Mouse (Mus musculus) midbrain, embryonic 11.5 days (tissue): ENCODE results near the gene Fxyd3. TPM values are rescaled to one million over a fixed set of nuclear protein-coding genes. Genes with fewer than 3 reads are reported as not detected.

Experiments
- ATAC-seq: fragments of 200-750 bp; cut with Nextera tagmentation; 2 replicates; pipeline ENCODE4 v1.8.0; 2017; ENCODE audit warnings: moderate TSS enrichment, moderate library complexity; ENCODE audit not compliant: low FRiP score
- DNase-seq: peaks from one replicate; pipeline ENCODE4 v3.0.0; 2015; ENCODE audit warnings: low spot score; ENCODE audit errors: missing footprints
- H3K27ac ChIP-seq: fragments of 300-500 bp; sonication (generic); 2 replicates; pipeline ENCODE4 v1.5.1; 2014; ENCODE audit warnings: low read depth, low read length
- H3K27me3 ChIP-seq: fragments of 300-500 bp; sonication (generic); 2 replicates; pipeline ENCODE4 v1.6.1; 2014; ENCODE audit warnings: mild to moderate bottlenecking, low read length, moderate library complexity, mixed read lengths; ENCODE audit not compliant: control insufficient read depth, insufficient read depth
- H3K36me3 ChIP-seq: fragments of 300-500 bp; sonication (generic); 2 replicates; pipeline ENCODE4 v1.6.1; 2014; ENCODE audit warnings: mild to moderate bottlenecking, low read length, moderate library complexity, mixed read lengths; ENCODE audit not compliant: control insufficient read depth, insufficient read depth
- H3K4me1 ChIP-seq: fragments of 300-500 bp; sonication (generic); 2 replicates; pipeline ENCODE4 v1.6.1; 2014; ENCODE audit warnings: low read length; ENCODE audit not compliant: control insufficient read depth, insufficient read depth
- H3K4me2 ChIP-seq: fragments of 300-500 bp; sonication (generic); 2 replicates; pipeline ENCODE4 v1.6.1; 2014; ENCODE audit warnings: mild to moderate bottlenecking, moderate library complexity
- H3K4me3 ChIP-seq: fragments of 300-500 bp; sonication (generic); 2 replicates; pipeline ENCODE4 v1.5.1; 2014; ENCODE audit warnings: low read depth, low read length
- H3K9ac ChIP-seq: fragments of 300-500 bp; sonication (generic); 2 replicates; pipeline ENCODE4 v1.6.1; 2014; ENCODE audit warnings: low read length
- H3K9me3 ChIP-seq: fragments of 300-500 bp; sonication (generic); 2 replicates; pipeline ENCODE4 v1.6.1; 2016; ENCODE audit warnings: low read length; ENCODE audit not compliant: control insufficient read depth
- WGBS: fragments of 180-500 bp; shearing (Covaris S2); extraction: QIAGEN DNeasy Blood & Tissue Kit; methylation state at CpG from one replicate; pipeline ENCODE4 v1.1.7; 2014; 5-methylcytosine and 5-hydroxymethylcytosine counted together
- polyA plus RNA-seq: library from polyadenylated mRNA; unstranded; fragments of >200 nt; fragmentation: Nextera tagmentation; extraction: Ambion mirVana; gene quantifications from 2 replicates; pipeline ENCODE4 v1.2.1, GENCODE M21; 2014

The Fxyd3 gene
- 1.8 and 2.3 TPM in 2 replicates for polyA plus RNA-seq

DNA sequence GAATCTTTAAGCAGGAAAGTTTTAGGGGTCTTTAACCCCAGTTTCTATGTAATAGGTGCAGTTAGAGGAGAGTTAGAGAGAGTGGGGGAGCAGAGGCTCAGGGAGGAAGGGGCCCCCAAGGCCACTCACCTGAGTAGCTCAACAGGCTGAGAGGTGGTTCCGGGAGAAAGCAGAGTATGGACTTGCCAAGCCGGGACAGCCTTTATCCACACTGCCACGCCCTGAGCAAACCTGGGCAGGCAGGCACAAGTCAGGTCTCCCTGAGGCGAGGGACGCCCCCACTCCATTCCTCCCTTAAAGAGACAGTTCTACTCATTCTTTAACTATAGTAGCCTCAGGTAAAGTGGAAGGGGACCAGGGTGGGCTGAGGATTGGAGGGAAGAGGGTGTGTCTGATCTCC lies at the start of gene Fxyd3:
Gene Fxyd3, minus strand, starts transcription at position 213 of the 400 bp plus-strand sequence.
- no peak for ATAC-seq
- WGBS: 61% methylated on average over 5 of the region's 5 CpGs

DNA sequence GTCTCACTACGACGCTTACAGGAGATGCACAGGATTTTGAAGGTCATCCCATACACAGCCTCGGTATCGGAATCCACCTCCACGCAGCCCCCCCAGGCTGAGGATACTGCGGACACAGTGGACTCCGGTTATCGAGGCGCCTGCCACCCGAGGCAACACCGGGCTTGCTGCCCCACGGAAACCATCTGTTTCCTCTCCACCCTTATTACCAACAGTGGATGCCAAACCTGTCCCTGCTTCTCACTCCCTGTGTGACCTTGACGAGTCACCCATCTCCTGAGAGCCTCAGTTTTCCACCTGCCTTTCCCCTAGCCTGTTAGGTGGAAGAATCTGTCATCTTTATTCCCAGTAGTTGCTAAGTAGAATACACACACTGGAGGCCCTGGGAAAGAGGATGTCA lies 48.6 kb upstream of the Fxyd3 start:
- Histone ChIP-seq H3K4me3 (no peak overlapping the region), H3K27me3 (peaks cover 33% of the 10 kb centered on the region), H3K4me2 (no peak overlapping the region), H3K9me3 (no peaks in the 10 kb centered on the region), H3K36me3 (peaks cover 12% of the 10 kb centered on the region), H3K9ac (no peak overlapping the region), H3K4me1 (peaks cover 14% of the 10 kb centered on the region), H3K27ac (no peak overlapping the region)
- DNase-seq: no peak
- no peak for ATAC-seq
- WGBS: 83% methylated on average over 13 of the region's 13 CpGs

More for the DNA sequence above, at the start of gene Fxyd3:
- H3K36me3 ChIP-seq: no peaks in the 10 kb centered on the region
- no peak within 1 kb of the TSS for H3K4me2 ChIP-seq
- no peak for DNase-seq
- no peaks in the 10 kb centered on the region for H3K4me1 ChIP-seq
- H3K9ac ChIP-seq: no peak within 1 kb of the TSS
- no peaks in the 10 kb centered on the region for H3K9me3 ChIP-seq
- no peak within 1 kb of the TSS for H3K27ac ChIP-seq
- H3K4me3 ChIP-seq: no peak within 1 kb of the TSS
- H3K27me3 ChIP-seq: no peaks in the 10 kb centered on the region

DNA sequence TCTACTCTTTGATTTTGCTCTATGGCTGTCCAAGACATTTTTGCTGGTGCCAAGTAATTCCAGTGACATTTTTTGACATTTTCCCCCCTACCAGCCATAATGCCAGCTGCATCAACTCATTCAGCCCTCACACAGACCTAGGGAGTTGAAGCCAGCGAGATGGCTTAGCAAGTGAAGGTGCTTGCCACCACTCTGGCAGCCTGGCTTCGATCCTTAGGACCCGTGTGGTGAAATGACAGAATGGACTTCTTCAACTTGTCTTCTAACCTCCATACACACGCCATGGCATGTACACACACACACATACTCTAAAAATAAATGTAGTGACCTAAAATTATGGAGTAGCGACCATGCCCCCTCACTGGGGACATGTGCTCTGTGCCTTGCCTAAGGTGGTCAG lies 47.9 kb upstream of the Fxyd3 start:
- Histone ChIP-seq H3K27me3 (peaks cover 33% of the 10 kb centered on the region), H3K4me1 (peaks cover 14% of the 10 kb centered on the region), H3K9me3 (no peaks in the 10 kb centered on the region), H3K4me2 (no peak overlapping the region), H3K4me3 (no peak overlapping the region), H3K27ac (no peak overlapping the region), H3K9ac (no peak overlapping the region), H3K36me3 (peaks cover 7% of the 10 kb centered on the region)
- DNase-seq (no peak), ATAC-seq (no peak)
- 83% methylated on average over 5 of the region's 5 CpGs for WGBS

DNA sequence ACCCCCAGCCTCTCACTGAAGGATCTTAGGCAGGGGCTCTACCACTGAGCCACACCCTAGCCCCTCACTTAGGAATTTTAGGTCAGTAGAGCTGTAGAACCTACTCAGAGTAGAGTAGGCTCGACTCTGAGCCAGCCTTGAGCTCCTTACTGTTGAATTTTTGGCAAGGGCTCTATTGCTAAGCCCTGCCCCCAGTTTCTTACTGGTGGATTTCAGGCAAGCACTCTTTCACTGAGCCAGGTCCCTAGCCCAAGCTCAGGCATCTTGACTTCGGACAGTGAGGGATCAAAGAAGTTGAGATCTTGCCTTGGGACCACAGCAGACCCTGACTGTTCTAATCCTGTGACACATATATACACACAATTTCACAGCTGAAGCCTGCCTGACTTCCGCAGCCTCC lies 47.2 kb upstream of the Fxyd3 start:
- peaks cover 32% of the 10 kb centered on the region for H3K27me3 ChIP-seq
- WGBS: 87% methylated on average over 3 of the region's 3 CpGs
- DNase-seq: no peak
- no peak overlapping the region for H3K27ac ChIP-seq
- no peak overlapping the region for H3K4me3 ChIP-seq
- peaks cover 14% of the 10 kb centered on the region for H3K4me1 ChIP-seq
- peaks cover 3% of the 10 kb centered on the region; the same call in 1 of the 2 replicates for H3K36me3 ChIP-seq
- no peak overlapping the region for H3K9ac ChIP-seq
- no peak for ATAC-seq
- no peak overlapping the region for H3K4me2 ChIP-seq
- H3K9me3 ChIP-seq: no peaks in the 10 kb centered on the region

DNA sequence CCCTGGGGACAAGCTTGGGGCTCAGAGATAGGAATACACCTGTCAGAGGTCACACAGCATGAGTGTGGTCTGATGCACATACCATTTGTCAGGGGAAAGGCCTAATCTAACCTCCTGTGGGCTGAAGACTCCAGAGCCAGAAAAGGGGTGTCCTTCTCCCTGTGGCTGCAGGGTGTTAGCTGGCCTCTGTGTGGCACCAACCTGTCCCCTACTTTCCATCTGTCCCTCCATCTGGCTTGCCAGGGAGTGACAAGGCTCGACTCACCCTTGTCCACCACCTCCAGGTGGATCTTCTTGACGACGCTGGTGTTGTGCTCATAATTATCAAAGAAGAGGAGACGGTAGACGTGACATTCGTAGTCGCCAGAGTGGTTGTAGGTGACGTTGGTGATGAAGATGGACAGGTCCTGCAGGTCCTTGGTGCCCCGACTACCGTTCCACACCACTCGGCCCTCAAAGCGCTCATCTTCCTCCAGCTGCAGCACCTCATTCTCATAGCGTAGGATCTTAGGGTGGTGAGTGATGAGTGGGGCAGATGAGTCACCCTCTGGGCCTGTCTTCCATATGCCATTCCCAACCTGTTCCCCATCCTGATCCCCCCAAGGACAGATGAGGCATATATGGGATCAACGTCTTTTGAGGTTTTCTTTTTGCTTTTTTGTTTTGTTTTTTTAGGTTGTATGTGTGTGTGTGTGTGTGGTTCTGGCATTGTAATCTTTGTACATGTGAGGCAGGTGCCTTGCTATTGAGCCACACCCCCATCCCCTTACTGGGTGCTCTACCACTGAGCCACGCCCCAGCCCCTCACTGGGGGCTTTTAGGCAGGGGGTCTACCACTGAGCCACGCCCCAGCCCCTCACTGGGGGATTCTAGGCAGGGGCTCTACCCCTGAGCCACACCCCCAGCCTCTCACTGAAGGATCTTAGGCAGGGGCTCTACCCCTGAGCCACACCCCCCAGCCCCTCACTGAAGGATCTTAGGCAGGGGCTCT lies 46.4 kb upstream of the Fxyd3 start:
- no peak overlapping the region for H3K27ac ChIP-seq
- no peaks in the 10 kb centered on the region for H3K36me3 ChIP-seq
- DNase-seq (no peak), ATAC-seq (no peak)
- no peak overlapping the region for H3K4me2 ChIP-seq
- no peaks in the 10 kb centered on the region for H3K9me3 ChIP-seq
- 85% methylated on average over 16 of the region's 16 CpGs for WGBS
- H3K27me3 ChIP-seq: peaks cover 29% of the 10 kb centered on the region
- H3K9ac ChIP-seq: no peak overlapping the region
- peaks cover 14% of the 10 kb centered on the region for H3K4me1 ChIP-seq
- H3K4me3 ChIP-seq: no peak overlapping the region

DNA sequence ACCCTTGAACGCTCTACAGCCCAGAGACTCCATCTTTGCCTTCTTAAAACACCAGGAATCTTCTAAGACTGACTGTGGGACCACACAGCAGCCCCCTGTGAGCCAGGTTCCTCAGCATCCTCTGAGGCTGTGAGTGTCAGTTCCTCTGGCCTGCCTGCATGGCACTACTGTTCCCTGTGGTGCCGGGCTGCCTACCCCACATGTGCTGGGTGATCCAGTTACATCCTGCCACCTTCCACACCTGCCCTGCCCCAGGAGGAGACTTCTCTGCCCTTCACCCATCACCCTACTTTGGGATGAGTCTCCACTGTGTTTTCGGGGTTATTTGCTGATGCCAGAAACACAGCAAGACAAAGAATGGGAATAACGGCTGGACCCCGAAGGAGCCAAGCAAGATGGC lies 43.1 kb upstream of the Fxyd3 start:
- H3K27ac ChIP-seq: no peak overlapping the region
- H3K9ac ChIP-seq: no peak overlapping the region
- 0 out of 2 replicates have a peak, but pooled peaks cover 4% of the 10 kb centered on the region for H3K4me1 ChIP-seq
- no peak overlapping the region for H3K4me3 ChIP-seq
- ATAC-seq (no peak), DNase-seq (no peak)
- no peaks in the 10 kb centered on the region for H3K9me3 ChIP-seq
- WGBS: 87% methylated on average over 5 of the region's 5 CpGs
- H3K27me3 ChIP-seq: no peaks in the 10 kb centered on the region; the same call in 1 of the 2 replicates
- H3K4me2 ChIP-seq: no peak overlapping the region
- no peaks in the 10 kb centered on the region for H3K36me3 ChIP-seq

DNA sequence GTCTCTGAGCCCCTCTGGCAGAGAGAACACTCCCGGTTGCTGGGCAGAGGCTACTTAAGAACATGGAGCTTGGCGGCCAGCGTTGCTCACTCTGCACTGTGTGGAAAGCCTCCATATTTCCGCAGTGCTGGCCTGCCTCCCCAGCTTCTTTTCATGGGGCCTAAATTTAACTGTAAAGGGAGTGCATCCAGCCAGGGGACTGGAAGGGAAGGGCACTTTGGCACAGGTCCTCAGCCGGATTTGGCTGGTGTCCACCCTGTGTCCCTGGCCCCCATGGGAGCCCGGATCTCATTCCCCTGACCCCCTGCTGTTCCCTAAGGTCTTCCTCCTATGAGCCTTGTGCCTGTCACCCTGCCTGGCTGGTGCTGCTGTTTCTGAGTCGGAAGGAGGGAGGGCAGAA lies 42.0 kb upstream of the Fxyd3 start:
- no peak for ATAC-seq

DNA sequence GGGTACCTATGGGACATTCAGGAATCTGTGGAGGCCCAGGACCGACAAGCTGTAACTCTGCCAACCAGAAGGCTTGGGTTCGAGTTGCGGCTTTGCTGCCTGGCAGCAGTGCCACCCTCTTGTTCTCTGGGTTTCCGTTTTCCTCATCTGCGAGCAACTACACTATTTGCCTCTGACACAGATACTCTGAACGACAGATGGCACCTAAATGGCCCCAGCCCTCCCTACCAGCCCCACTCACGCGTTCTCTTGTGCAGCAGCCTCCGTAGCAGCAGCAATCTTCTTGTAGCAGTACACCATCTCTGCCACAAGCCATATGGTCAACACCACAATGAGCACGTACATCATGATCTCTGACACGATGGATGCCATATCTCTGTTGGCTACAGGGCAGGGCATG lies 41.0 kb upstream of the Fxyd3 start:
- H3K9me3 ChIP-seq: no peaks in the 10 kb centered on the region
- no peaks in the 10 kb centered on the region for H3K27me3 ChIP-seq

More for the DNA sequence above, 42.0 kb upstream of the Fxyd3 start:
- Histone ChIP-seq H3K4me2 (no peak overlapping the region), H3K4me1 (0 out of 2 replicates have a peak, but pooled peaks cover 4% of the 10 kb centered on the region), H3K27me3 (no peaks in the 10 kb centered on the region), H3K27ac (no peak overlapping the region), H3K4me3 (no peak overlapping the region), H3K9ac (no peak overlapping the region), H3K9me3 (no peaks in the 10 kb centered on the region), H3K36me3 (no peaks in the 10 kb centered on the region)
- no peak for DNase-seq
- 83% methylated on average over 7 of the region's 7 CpGs for WGBS

DNA sequence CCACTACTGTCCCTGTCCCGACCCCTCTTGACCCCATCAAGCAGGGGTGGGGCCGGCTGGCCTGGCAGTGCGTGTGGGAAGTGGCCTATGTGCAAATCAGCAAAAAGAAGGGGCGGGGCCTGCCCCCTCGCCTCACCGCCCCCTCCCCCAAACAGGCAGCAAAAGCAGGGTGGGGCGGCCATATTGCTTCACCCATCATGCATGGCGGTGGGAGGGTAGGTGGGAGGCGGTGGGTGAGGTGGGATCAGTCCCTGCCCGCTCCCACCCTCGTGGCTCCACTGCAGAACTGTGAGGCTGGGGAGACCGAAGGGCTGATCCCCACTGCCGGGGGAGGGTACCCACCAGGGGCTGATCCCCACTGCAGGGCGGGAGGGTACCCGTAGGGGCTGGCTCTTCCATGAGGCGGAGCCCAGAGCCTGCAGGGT lies 40.2 kb upstream of the Fxyd3 start:
- Histone ChIP-seq H3K4me3 (no peak overlapping the region), H3K9me3 (no peaks in the 10 kb centered on the region), H3K27me3 (no peaks in the 10 kb centered on the region), H3K4me2 (no peak overlapping the region), H3K9ac (no peak overlapping the region), H3K36me3 (no peaks in the 10 kb centered on the region), H3K4me1 (0 out of 2 replicates have a peak, but pooled peaks cover 4% of the 10 kb centered on the region), H3K27ac (no peak overlapping the region)
- DNase-seq: no peak
- 34% methylated on average over 16 of the region's 16 CpGs for WGBS
- peak; percentile 59 for ATAC-seq

More for the DNA sequence above, 41.0 kb upstream of the Fxyd3 start:
- no peak overlapping the region for H3K4me3 ChIP-seq
- 87% methylated on average over 11 of the region's 11 CpGs for WGBS
- no peak overlapping the region for H3K27ac ChIP-seq
- H3K36me3 ChIP-seq: no peaks in the 10 kb centered on the region
- 0 out of 2 replicates have a peak, but pooled peaks cover 4% of the 10 kb centered on the region for H3K4me1 ChIP-seq
- H3K9ac ChIP-seq: no peak overlapping the region
- H3K4me2 ChIP-seq: no peak overlapping the region
- ATAC-seq (no peak), DNase-seq (no peak)
